ENCODE assay signal across 8 mouse cellular contexts in genomic region chr6:22205030-22205750, GRCm38 (mm10).
DNase-seq lines count a peak whose midpoint lies in the region; ATAC-seq and TF ChIP-seq lines count a peak whose summit lies in the region.
"Had no signal": no experiment of that assay in that cellular context is flagged by ENCODE, and none has a peak within 500 bp of the region (broad histone marks: within the 10 kb centered on the region; RNA-seq: fewer than 3 reads in every experiment).

No protein-coding gene starts in this region.

- intact Hi-C loops in heart, adult 2 months (cut with DNase I) = no loop called here

- H3K4me1 ChIP-seq in heart, postnatal 0 days (ENCODE audit: control insufficient read depth, insufficient read depth) = no peaks in the 10 kb centered on the region
- H3K4me1 ChIP-seq in heart, adult 2 months (ENCODE audit: control insufficient read depth, insufficient read depth, low read length) = peaks cover 2% of the 10 kb centered on the region; the same call in 1 of the 2 replicates
- H3K4me1 ChIP-seq in neural tube, embryonic 13.5 days (replicated peaks) = peaks cover 30% of the 10 kb centered on the region
- peaks cover 21% of the 10 kb centered on the region for H3K4me1 ChIP-seq in limb, embryonic 11.5 days (ENCODE audit: control insufficient read depth, insufficient read depth, low read length)

- H3K36me3 ChIP-seq in heart, postnatal 0 days (replicated peaks; ENCODE audit: control insufficient read depth, insufficient read depth, low read length) = no peaks in the 10 kb centered on the region
- no peaks in the 10 kb centered on the region for H3K36me3 ChIP-seq in heart, adult 2 months (ENCODE audit: control insufficient read depth, insufficient read depth, low read length)
- no peaks in the 10 kb centered on the region for H3K36me3 ChIP-seq in neural tube, embryonic 13.5 days
- H3K36me3 ChIP-seq in limb, embryonic 11.5 days (ENCODE audit: control insufficient read depth, insufficient read depth, low read length) = no peaks in the 10 kb centered on the region

- no peak for TF ChIP-seq EP300 in heart, postnatal 0 days (IDR thresholded peaks at IDR 0.05; ENCODE audit: low read depth)
- no peak for TF ChIP-seq EP300 in heart, adult 2 months (IDR thresholded peaks at IDR 0.05; ENCODE audit: insufficient read depth, low read depth, low read length)

- peak overlapping the region; percentile 12; the same call in 1 of the 2 replicates for H3K4me2 ChIP-seq in heart, postnatal 0 days (ENCODE audit: low read depth, low read length)
- H3K4me2 ChIP-seq in neural tube, embryonic 13.5 days = peak overlapping the region; percentile 43
- H3K4me2 ChIP-seq in limb, embryonic 11.5 days (ENCODE audit: low read depth, severe bottlenecking) = no peak overlapping the region

- no peak for ATAC-seq in heart, postnatal 0 days (ENCODE audit: insufficient read depth, low read depth)
- peak; percentile 11; the same call in 1 of the 2 replicates for ATAC-seq in neural tube, embryonic 13.5 days (ENCODE audit: low read depth)
- no peak for ATAC-seq in limb, embryonic 11.5 days (ENCODE audit: insufficient number of reproducible peaks, low FRiP score, low TSS enrichment, low read depth)

- DNase-seq in heart, postnatal 0 days (ENCODE audit: low spot score) = no peak
- no peak for DNase-seq in heart, adult 2 months
- DNase-seq in neural tube, embryonic 10.5 days (ENCODE audit: extremely low spot score, low spot score) = no peak
- DNase-seq in limb, embryonic 11.5 days (ENCODE audit: low spot score) = peak; percentile 26
- DNase-seq in ovary, adult 18-20 months (ENCODE audit: low spot score) = no peak
- no peak for DNase-seq in thymus, postnatal 14 days
- DNase-seq: heart, postnatal 4 days had no signal

- no peak overlapping the region for H3K4me3 ChIP-seq in heart, postnatal 0 days (ENCODE audit: low read depth, low read length)
- H3K4me3 ChIP-seq in heart, adult 2 months = no peak overlapping the region
- H3K4me3 ChIP-seq in neural tube, embryonic 13.5 days = no peak overlapping the region
- H3K4me3 ChIP-seq in limb, embryonic 11.5 days (ENCODE audit: low read depth, low read length) = no peak overlapping the region

- H3K9ac ChIP-seq in heart, postnatal 0 days (replicated peaks; ENCODE audit: low read depth, low read length) = no peak overlapping the region
- H3K9ac ChIP-seq in heart, adult 2 months (ENCODE audit: low read depth, low read length) = no peak overlapping the region
- H3K9ac ChIP-seq in neural tube, embryonic 13.5 days = no peak overlapping the region
- no peak overlapping the region for H3K9ac ChIP-seq in limb, embryonic 11.5 days (ENCODE audit: low read length)

- no peaks in the 10 kb centered on the region for H3K9me3 ChIP-seq in heart, postnatal 0 days (replicated peaks; ENCODE audit: control insufficient read depth, low read length)
- H3K9me3 ChIP-seq in neural tube, embryonic 13.5 days = no peaks in the 10 kb centered on the region
- no peaks in the 10 kb centered on the region for H3K9me3 ChIP-seq in limb, embryonic 11.5 days (ENCODE audit: control insufficient read depth, low read length)

- TF ChIP-seq POLR2A in heart, adult 2 months (IDR thresholded peaks at IDR 0.05; ENCODE audit: insufficient read depth, low read depth, low read length) = no peak

- no peak for TF ChIP-seq CTCF in heart, postnatal 0 days (IDR thresholded peaks at IDR 0.05; ENCODE audit: low read depth)
- no peak for TF ChIP-seq CTCF in heart, adult 2 months (IDR thresholded peaks at IDR 0.05)

- H3K27ac ChIP-seq in heart, postnatal 0 days (ENCODE audit: low read depth) = no peak overlapping the region
- H3K27ac ChIP-seq in heart, adult 2 months = no peak overlapping the region
- H3K27ac ChIP-seq in neural tube, embryonic 13.5 days (replicated peaks) = 0 out of 2 replicates have a peak overlapping the region, but pooled peaks have one; percentile 38
- no peak overlapping the region for H3K27ac ChIP-seq in limb, embryonic 11.5 days (replicated peaks; ENCODE audit: low read depth, low read length)

- 62% methylated on average over 12 of the region's 12 CpGs for WGBS in heart, postnatal 0 days
- 52% methylated on average over 12 of the region's 12 CpGs for WGBS in heart, adult 2 months
- 68% methylated on average over 12 of the region's 12 CpGs for WGBS in neural tube, embryonic 13.5 days
- 48% methylated on average over 12 of the region's 12 CpGs for WGBS in limb, embryonic 11.5 days

- no peaks in the 10 kb centered on the region for H3K79me2 ChIP-seq in heart, adult 2 months (replicated peaks; ENCODE audit: control insufficient read depth, insufficient read depth, low read length)

- no peaks in the 10 kb centered on the region for H3K27me3 ChIP-seq in heart, postnatal 0 days (ENCODE audit: control insufficient read depth, insufficient read depth, low read length)
- H3K27me3 ChIP-seq in heart, adult 2 months (ENCODE audit: control insufficient read depth, insufficient read depth, low read length) = no peaks in the 10 kb centered on the region
- H3K27me3 ChIP-seq in neural tube, embryonic 13.5 days = no peaks in the 10 kb centered on the region
- no peaks in the 10 kb centered on the region for H3K27me3 ChIP-seq in limb, embryonic 11.5 days (ENCODE audit: control insufficient read depth, insufficient read depth, low read length)
